Mouse (Mus musculus) gastrocnemius, adult 2 months (tissue): Measurements from ENCODE around the gene Cacna2d1. TPM values are rescaled to one million over a fixed set of nuclear protein-coding genes. Genes with fewer than 3 reads are reported as not detected.

ENCODE experiments used
- DNase-seq: peaks from one replicate; pipeline ENCODE4 v3.0.0; 2022
- H3K27ac ChIP-seq: fragments of 200-600 bp; 2 replicates; pipeline ENCODE4 v1.8.1; 2022; ENCODE audit warnings: mild to moderate bottlenecking
- H3K4me3 ChIP-seq: fragments of 200-600 bp; 2 replicates; pipeline ENCODE4 v1.8.1; 2022; ENCODE audit warnings: mild to moderate bottlenecking, moderate library complexity
- CTCF ChIP-seq: fragments of 200-600 bp; IDR thresholded peaks from 2 replicates; pipeline ENCODE4 v1.8.1; 2022; ENCODE audit warnings: antibody characterized with exemption, mild to moderate bottlenecking, moderate library complexity
- intact Hi-C: fragments of 180-260 bp; cut with DNase I; formaldehyde crosslinking; loops from one replicate; pipeline ENCODE4 v1.15.1; 2025
- total RNA-seq, 2 experiments: library from RNA; stranded (reverse); gene quantifications; 2 replicates each; pipeline ENCODE4 v1.2.3; 2021

Cacna2d1 gene
- total RNA-seq, 2 experiments from 2014 or later: 254 to 283 TPM

DNA sequence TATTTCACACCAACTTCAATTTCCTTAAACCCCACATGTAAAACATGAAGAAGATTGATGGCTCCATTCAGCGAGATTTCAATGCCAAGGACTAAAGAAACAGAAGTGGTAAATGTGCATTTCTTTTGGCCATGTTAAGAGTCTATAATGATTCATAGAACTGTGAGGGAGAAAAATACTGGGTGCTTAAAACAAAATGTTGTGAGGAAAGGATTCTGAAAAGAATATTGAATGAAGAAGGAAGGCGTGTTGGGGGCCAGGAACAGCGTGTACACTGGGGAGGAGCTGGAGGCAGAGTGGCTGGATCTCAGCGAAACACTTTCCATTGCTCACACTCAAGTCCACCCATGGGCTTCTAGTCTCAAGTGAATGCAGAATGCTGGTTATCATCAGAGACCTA is 360.2 kb downstream of the Cacna2d1 start:
- intact Hi-C loops: loop anchor here (10.0 kb wide), 1 partner anchor 460 kb away; no protein-coding TSS in a partner anchor
- no peak overlapping the region for H3K27ac ChIP-seq
- no peak overlapping the region for H3K4me3 ChIP-seq
- DNase-seq: no peak
- no peak for TF ChIP-seq CTCF

DNA sequence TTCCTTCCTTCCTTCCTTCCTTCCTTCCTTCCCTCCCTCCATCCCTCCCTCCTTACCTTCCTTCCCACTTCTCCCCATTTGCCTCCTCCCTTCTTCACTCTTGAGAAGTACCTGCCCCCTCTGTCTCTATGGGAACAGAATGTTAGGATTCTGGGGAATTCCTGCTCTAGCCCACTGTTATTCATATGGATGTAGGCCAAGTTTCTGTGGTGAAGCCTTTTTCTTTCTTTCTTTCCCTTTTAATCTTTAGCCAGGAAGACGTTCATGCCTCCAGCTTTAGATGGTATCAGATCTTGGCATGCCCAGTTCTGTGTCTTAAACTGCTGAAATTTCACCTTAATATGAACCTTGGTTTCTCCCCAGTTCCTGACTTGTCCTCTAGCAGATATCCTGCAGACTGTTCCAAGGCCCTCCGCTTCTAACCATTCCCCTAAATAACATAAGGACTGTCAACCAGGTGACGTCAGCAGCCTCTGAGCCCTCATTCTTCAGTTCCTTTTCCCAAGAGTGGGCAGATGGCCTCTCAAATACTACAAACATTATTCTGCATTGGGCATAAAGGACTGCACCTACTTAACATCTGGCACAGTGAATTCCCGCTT is 362.8 kb downstream of the Cacna2d1 start:
- no peak for TF ChIP-seq CTCF
- intact Hi-C loops: loop anchor here (10.0 kb wide), 1 partner anchor 462 kb away; no protein-coding TSS in a partner anchor
- DNase-seq: no peak
- Histone ChIP-seq H3K4me3 (no peak overlapping the region), H3K27ac (no peak overlapping the region)

DNA sequence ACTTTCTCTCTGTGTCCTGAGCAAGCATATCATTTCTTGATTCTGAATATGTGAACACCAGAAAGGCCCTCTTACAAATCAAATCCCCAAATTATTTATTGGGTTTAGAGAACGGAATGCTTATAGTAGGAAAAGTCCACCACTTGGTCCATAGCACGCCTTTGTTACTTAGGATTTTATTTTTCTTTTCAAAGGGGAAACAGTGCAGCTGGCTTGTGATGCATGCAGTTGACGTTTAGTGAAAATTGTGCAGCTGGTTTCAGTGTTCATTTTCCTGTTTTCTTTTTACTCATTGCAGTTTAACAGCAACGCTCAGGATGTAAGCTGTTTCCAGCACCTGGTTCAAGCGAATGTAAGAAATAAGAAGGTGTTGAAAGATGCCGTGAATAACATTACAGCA is 365.1 kb downstream of the Cacna2d1 start:
- DNase-seq: no peak
- intact Hi-C loops: loop anchor here (10.0 kb wide), 1 partner anchor 465 kb away; no protein-coding TSS in a partner anchor
- Histone ChIP-seq H3K4me3 (no peak overlapping the region), H3K27ac (no peak overlapping the region)
- no peak for TF ChIP-seq CTCF

DNA sequence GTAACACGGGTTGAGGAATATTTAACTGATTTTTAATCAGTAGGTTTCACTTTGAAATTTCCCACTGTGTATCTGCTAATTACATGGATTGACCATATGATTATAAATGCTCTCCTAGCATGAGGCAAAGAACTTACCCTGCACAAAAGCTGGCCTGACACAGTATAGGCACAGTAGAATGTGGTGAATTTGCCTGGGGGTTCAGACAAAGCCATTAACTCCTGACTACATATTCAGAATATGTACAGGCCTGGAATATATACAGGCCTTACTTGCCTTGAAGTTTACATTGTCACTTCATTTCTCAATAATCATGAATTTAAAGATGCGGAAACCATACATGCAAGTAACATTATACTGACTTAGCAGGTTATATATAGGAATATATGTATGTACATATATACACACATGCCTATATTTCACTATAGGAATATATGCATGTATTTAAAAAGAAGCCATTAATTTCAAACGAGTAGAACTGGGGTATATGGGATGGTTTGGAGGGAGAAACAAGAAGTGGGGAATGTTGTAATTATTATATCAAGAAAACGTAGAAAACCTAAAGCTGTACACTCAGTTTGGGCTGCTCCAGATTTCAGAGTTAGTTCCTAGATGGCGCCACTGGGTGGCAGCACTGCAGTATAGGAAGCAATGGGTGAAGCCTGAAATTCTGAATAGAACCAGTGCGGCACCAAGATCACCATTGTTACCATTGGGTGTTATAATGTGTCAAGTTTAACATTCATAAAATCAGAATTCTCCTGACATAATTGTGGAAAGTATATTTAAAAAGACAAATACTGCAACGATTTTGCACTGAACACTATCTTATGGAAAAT is 374.9 kb downstream of the Cacna2d1 start:
- TF ChIP-seq CTCF: peak; percentile 86
- Histone ChIP-seq H3K4me3 (no peak overlapping the region), H3K27ac (no peak overlapping the region)
- DNase-seq: peak; percentile 55
- intact Hi-C loops: no loop called here

DNA sequence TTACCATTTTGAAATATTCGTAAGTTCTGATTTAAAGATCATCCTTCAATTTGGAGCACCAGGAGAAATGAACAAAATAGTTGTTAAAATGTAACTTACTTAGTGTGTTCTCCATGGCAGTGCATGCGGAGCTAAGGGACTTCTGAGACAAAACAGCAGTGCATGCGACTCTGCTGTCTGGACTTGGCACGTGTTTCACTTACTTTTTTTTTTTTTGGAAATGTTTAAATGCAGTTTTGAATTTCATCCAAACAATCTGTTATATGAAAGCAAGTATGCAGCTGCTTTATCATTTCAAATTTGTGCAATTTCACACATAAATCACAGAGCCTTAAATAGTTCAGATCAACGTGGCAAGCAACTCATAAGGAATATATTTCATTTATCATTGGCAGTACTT is 379.8 kb downstream of the Cacna2d1 start:
- intact Hi-C loops: no loop called here
- no peak for DNase-seq
- TF ChIP-seq CTCF: no peak
- no peak overlapping the region for H3K27ac ChIP-seq
- no peak overlapping the region for H3K4me3 ChIP-seq

DNA sequence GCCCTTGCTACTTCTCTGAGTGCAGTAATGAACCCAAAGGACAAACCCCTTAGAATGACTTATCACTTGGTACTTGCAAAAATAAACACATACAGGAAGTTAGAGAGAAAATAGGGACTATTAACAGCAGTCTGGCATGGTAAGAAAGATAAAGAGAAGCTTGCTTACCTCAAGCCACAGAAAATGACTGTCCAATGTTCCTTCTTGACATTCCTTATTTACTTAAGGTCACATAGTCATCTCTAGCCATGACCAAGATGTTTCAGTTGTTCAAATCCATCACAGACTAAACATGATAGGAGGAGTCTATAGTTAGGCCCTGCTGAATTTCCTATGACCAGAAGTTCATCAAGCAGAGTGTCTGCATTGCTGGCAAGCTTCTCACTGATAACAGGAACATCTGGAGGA is 381.5 kb downstream of the Cacna2d1 start:
- intact Hi-C loops: no loop called here
- no peak overlapping the region for H3K4me3 ChIP-seq
- DNase-seq: no peak
- TF ChIP-seq CTCF: no peak
- H3K27ac ChIP-seq: no peak overlapping the region

DNA sequence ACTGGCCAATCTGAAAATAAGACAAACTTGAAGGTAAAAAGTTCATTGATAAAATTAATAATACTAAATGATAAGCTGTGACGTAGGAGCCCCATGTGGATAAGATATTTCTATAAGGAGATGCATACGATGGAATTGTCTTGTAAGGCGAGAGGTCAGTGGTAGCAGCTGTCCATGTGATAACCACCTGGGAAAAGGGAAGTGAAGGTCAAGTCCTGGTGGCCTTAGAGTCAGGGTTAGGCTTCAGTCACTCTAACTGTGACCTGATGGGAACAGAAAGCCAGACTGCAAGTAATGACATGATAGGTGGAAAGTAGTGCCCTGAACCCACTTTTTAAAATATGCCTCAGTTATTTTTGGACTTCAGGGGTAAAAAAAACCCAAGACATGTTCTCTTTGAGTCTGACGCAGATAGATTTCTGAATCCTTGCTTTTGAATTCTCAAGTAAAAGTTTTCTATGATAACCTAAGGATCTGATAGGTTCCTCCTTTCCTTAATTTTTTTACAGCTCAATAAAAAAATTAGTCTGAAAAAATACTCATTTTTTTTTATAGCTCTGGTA is 383.3 kb downstream of the Cacna2d1 start:
- no peak for TF ChIP-seq CTCF
- intact Hi-C loops: no loop called here
- no peak for DNase-seq
- peak overlapping the region; percentile 24; the same call in 1 of the 2 replicates for H3K27ac ChIP-seq
- no peak overlapping the region for H3K4me3 ChIP-seq

DNA sequence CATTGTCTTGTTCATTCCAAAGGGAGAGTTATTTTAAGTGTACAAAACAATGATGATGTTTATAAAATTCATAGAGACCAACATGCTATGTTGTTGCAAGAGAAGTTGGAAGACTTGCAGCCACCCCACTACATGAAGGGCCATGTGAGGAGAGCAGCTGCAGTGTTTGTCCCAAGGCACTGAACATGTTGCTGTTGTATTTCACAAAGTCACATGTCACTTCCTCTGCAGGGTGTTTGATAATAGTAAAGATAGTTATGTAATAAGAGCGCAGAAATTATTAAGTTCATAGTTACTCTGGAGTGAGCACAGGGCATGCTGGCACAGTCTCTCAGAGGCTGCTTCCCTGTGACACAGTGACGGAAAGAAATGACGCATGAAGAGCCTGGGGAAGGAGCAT is 392.1 kb downstream of the Cacna2d1 start:
- DNase-seq: no peak
- H3K27ac ChIP-seq: no peak overlapping the region
- TF ChIP-seq CTCF: no peak
- no peak overlapping the region for H3K4me3 ChIP-seq
- intact Hi-C loops: no loop called here

DNA sequence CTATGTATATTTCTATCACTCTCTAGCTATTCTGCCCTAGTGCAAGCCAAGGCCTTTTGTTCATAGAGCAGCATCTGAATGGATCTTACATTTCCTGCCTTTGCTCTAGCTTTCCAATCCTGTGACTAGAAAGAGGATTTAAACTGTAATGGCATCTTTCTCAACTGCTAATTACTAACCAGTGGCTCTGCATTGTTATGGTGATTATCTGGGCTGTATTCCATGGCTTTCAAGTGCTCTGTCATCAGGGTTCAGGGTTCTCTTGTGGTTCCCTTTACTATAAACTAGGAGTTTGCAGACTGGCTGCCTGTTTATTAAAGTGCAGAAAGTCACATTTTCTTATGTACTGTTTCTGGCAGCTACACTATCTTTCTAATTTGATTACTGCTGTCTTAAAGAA is 410.9 kb downstream of the Cacna2d1 start:
- Histone ChIP-seq H3K27ac (no peak overlapping the region), H3K4me3 (no peak overlapping the region)
- TF ChIP-seq CTCF: no peak
- DNase-seq: no peak
- intact Hi-C loops: no loop called here

DNA sequence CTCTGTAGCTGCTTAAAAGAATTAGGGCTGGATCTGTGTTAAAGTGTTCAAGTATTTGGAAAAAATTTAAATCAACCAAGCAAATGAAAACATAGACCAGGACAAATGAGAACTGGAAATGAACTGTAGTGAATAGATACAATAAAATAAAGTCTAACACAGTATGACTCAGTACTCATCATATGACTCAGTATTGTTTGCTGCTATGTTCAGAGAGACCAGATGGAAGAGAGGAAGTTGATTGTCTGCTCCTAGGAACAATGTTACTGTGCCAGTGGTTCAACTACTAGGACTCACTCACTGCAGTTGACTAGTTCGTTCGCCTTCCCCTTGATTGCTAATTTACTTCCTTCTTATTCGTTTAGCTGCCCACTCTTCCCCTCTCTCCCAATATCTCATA is 421.3 kb downstream of the Cacna2d1 start:
- no peak for TF ChIP-seq CTCF
- Histone ChIP-seq H3K4me3 (no peak overlapping the region), H3K27ac (no peak overlapping the region)
- intact Hi-C loops: no loop called here
- no peak for DNase-seq

DNA sequence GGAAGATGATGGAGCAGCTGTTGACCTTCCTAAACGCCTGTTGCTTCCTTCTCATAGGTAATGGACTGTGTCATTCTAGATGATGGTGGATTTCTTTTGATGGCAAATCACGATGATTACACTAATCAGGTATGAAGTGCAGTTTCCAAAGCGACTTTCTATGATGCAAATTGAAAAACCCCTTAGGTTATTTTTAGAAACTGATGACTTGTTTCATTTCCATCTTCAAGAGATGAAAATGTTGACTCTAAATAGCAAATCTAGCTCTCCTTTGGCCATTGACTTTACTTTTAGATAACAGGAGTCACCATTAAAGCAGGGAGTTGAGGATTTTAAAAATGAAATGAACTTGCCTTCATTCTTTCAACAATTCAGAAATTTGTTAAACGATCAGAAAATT is 423.2 kb downstream of the Cacna2d1 start:
- H3K27ac ChIP-seq: no peak overlapping the region
- intact Hi-C loops: no loop called here
- no peak overlapping the region for H3K4me3 ChIP-seq
- no peak for DNase-seq
- TF ChIP-seq CTCF: no peak

DNA sequence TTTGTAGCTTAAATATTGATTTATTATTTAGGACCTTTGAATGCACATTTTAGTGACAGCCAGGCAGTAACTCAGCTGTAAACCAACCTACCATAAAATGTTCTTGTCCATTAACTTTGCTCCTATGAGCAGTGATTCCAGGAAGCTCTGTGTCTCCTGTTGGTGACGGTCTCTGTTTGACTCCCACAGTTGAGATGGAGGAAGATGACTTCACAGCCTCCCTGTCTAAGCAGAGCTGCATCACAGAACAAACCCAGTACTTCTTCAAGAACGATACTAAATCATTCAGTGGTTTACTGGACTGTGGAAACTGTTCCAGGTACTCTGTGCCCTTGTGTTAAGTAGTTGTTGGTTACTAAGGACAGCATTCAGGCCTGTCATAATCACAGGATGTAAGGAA is 427.6 kb downstream of the Cacna2d1 start:
- H3K4me3 ChIP-seq: no peak overlapping the region
- intact Hi-C loops: no loop called here
- TF ChIP-seq CTCF: no peak
- H3K27ac ChIP-seq: no peak overlapping the region
- no peak for DNase-seq

DNA sequence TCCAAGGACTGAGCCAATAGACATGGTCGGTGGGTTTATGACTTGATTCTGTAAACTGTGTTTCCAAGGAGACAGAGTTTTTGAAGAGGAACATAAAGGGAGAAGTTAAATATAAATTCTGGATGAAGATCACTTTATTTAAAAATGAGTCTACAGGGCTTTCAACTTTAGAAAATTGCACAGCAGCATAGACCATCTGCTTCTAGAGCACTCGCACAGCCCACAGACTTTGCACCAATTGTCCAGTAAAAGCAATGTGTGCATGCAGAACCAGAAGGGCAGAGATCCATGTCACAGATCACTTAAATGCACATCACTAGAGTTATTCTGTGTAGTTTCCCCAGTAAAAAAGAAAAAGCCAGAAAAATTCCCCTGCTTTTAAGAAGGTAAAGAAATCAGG is 428.7 kb downstream of the Cacna2d1 start:
- Histone ChIP-seq H3K27ac (no peak overlapping the region), H3K4me3 (no peak overlapping the region)
- intact Hi-C loops: no loop called here
- TF ChIP-seq CTCF: no peak
- DNase-seq: no peak
